Mouse (Mus musculus): ENCODE results near the gene Mtmr3.
"Not testable (repeated sequence)": the region's sequence is repeated elsewhere in the genome, so short reads cannot be mapped to it uniquely, and the experiment has no call there.

Mtmr3 gene

DNA sequence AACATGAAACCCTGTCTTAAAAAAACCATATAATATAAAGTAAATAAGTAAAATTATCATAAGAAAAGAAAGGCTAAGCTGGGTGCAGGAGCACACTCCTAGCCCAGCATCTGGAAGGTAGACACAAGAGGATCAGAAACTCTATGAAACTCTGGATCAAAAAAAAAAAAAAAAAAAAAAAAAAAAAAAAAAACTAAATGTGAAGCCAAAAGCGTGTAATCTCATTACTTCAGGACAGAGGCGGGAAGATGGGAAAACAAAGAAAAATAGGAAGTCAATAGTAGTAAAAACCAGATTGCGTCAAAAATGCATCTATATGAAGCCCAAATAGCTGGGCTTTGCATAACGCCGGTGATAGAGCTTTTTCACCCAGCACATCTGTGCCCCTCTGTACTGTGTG is 7.2 kb upstream of the Mtmr3 start:
- DNase-seq (ENCODE audit: low read depth, low spot score), result no peak

DNA sequence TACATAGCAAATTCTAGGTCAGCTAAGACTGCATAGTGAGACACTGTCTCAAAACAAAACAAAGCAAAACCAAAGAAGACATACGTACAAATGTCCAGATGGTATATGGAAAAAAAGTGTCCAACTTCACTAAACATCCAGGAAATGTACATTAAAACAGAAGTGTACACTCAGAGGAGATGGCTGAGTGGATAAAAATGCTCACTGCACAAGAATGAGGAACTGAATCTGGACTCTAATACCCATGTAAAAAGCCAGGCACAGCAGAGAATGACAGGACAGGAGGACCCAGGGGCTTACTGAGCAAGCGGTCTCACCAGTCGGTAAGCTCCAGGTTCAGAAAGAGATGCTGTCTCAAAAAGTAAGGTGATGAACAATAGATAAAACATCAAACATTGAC is 5.3 kb upstream of the Mtmr3 start:
- no peak for DNase-seq (ENCODE audit: low read depth, low spot score)

DNA sequence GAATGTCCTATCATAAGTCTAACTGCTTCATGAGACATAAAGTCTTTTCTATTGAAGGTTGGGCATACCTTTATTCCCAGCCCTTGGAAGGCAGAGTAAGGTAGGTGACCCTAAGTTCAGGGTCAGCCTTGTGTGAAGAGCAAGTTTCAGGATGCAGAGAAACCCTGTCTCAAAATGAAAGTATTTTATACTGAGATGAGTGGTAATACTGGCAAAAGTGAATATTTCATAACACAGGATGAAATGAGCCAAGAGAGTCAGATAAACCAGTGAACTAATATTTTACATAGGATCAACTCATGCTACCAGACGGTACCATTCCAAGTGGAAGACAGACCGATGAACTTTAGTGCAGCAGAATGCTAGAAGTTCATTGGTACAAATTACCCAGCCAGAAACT is 3.7 kb upstream of the Mtmr3 start:
- DNase-seq (ENCODE audit: low read depth, low spot score), result no peak

DNA sequence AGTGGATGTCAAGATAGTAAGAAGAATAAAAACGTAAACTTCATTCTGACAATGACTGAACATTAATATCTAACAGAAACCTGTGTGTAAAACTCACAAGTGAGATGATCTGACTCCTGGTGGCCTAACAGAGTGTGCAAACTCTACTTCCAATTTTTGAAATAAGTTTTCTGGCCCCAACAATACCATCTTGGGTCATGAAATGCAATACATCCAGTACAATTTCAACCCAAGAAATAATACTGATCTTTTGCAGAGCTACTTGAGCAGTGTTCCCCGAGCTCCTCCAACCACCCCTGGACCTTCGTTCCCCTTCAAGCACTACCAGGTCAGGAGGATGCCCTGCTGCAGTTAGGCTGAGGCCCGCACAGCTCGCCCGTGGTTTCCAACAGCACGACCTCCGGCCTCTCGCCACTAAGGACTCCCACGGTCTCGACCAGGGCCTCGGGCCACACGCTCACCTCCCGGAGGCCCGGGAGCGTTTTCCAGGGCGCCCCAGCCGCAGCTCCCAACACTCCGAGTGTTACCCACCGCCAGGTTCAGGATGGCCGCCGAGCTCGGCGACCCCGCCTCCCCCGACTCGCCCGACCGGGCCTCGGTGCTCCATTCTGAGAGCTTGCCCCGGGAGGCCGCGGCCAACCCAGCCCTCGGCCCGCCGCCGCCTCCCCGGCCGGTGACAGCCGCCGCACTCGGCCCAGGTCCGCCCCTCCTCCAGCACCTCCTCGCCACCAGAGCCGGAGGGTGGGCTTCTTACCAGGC is 635 bp downstream of the Mtmr3 start:
- DNase-seq (ENCODE audit: low read depth, low spot score), result peak; percentile 45

DNA sequence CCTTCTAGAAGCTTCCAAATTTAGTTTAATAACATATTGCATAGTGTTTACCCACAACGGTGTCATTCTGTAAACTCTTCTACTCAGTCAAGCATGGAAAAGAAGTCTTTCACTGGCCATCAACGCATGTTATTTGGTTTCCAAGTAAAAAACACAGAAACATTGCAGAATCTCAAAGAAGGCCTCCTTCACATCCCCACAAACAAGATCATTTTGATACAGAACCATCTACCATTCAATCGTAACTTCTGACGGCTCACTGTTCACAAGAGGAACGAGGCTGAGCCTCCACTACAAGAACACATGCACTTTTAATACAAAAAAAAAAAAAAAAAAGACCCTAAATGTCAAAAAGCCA is 1.2 kb downstream of the Mtmr3 start:
- peak; percentile 48 for DNase-seq (ENCODE audit: low read depth, low spot score)

DNA sequence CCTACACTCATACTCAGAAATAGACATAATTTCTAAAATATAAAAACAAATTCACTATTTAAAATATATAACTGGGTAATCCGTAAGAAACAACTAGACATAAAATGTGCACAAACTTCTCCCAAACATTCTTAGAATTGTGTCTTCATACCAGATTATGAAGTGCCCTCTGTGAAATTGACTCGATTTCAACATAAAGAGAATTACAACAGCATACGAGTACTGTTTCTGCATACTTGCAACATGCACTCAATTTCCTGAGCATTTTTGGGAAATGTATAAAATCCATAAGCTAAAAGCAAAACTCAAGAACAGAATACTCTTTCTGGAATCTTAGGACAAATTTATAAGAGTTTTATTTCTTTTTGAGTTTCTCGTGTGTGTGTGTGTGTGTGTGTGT is 2.9 kb downstream of the Mtmr3 start:
- no peak for DNase-seq (ENCODE audit: low read depth, low spot score)

DNA sequence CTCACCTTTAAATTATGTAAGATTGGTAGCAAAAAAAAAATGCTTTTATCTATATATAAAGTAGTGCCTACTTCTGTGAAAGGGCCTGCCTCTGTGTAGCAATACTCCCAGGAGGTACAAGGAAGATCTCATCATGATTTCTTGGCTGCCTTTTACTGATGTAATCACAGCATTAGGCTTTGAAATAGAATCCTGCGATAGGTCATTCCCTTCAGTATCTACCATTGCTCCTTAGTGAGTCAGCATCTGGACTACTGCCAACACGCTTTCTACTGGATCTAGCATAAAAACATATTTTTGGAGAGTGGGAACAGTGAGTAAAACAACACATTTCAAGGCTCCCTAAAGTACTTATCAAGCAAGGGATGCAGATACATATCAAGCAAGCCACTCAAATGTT is 16.0 kb downstream of the Mtmr3 start:
- DNase-seq (ENCODE audit: low read depth, low spot score), result peak; percentile 46

DNA sequence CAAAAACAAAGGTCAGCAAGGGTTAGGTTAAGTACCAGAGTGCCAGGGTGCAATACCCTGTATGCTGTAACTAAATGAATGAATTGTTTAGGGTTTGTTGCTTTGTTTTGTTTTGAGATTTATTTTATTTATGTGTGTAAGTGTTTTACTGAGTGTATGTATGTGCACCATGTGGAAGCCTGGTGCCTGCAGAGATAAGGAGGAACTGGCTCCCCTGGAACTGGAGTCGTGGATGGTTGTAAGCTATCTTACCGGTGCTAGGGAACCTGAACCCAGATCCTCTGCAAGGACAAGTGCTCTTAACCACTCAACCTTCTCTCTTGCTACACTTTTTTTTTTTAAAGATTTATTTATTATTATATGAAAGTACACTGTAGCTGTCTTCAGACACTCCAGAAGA is 17.6 kb downstream of the Mtmr3 start:
- DNase-seq (ENCODE audit: low read depth, low spot score), result peak; percentile 60

DNA sequence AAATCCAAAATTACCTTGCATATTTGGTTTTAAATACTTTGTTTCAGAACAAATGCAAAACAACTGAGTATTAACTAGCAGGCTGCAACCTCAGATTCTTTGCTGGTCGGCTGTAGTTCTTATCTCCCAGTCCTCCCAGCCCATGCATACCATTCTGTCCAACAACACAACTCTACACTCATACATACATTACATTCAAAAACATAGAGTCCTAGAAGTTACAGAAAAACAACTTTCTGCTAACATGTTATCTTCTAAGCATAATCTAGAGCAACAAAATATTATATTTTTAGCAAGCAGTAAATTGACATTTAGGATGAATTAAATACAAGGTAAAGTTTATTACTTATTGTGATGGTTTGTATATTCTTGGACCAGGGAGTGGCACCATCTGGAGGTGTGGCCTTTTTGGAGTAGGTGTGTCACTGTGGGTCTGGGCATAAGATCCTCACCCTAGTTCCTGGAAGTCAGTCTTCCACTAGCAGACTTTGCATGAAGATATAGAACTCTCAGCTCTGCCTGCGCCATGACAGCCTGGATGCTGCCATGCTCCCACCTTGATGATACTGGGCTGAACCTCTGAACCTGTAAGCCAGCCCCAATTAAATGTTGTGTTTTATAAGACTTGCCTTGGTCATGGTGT is 18.5 kb downstream of the Mtmr3 start:
- peak; percentile 72 for DNase-seq (ENCODE audit: low read depth, low spot score)

DNA sequence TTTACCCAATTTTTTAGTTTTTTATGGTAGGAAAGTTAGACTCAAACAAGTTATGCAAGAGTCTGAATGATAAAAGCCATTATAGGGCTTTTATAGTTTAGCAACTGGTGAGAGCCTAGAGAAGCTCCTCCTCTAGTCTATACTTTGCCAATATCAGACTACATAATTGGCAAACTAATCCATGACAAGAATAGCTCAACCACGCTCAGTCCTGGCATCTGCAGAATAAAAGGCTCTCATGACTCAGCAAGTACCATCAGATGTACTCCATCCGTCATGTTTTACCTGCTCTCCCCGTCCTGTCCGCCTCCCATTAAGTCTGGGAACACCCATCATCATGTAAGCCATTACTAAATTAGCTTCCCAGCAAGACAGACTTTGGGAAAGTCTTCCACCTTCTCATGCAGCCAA is 23.2 kb downstream of the Mtmr3 start:
- no peak for DNase-seq (ENCODE audit: low read depth, low spot score)

DNA sequence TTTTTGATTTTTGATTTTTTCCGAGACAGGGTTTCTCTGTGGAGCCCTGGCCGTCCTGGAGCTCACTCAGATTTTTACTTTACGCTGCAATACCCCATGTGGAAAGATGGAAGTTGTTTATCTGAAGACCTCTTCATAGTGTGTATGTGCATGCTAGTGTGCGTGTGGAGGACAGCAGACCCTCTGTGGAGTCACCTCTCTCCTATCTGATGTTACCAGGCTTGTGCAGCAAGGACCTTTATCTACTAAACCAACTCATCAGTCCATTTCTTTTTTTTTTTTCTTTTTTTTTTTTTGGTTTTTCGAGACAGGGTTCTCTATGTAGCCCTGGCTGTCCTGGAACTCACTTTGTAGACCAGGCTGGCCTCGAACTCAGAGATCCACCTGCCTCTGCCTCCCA is 28.3 kb downstream of the Mtmr3 start:
- DNase-seq (ENCODE audit: low read depth, low spot score), result no peak

DNA sequence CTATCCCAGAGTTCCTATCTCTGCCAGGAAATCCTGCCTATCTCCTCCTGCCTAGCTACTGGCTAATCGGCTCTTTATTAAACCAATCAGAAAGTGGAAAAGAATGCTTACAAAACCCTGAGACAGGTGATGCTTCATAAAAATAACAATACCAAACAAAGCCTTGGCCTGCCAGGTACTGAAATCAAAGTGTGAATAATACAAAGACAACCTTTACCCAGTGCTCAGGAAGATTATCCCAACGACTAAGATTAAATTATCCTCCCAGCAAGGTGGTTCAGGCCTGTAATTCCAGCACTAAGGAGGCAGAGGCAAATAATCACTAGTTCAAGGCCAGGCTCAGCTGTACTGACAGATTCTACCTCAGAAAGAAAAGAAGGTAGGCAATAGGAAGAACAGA is 29.1 kb downstream of the Mtmr3 start:
- DNase-seq (ENCODE audit: low read depth, low spot score), result no peak

DNA sequence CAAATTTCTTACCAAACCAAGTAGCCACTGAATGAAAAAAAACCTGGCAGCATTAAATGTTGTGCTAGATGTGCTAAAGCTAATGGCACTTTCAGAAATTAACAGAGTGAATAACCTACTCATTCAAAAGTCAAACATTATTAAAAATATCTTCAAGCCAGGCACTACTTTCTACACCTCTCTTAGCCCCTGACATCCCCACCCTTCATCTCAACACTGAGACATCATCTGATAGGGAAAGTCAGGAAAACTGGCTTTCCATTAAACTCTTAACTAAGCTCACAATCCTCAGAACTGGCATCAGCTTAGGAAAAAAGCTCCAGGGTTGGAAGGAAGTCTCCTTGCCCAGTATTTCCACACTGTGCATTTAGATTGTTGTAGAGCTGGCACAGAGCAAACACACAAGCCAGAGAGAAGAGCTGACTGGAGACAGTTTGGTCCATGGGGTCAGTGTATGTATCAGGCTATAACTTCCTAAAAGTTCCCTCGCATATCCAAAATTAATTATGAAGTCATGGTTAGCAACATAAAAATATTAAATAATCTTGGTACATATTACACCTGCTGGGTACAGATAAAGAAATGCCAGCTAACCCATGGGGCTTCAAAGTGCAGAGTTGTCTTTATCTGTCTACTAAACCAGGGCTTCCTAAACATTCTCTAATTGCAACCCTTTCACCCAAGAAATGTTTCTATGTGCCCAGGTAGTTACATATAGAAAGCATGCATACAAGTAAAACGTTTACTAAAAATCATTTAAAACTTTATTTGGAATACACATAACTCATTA is 41.2 kb downstream of the Mtmr3 start:
- peak; percentile 74 for DNase-seq (ENCODE audit: low read depth, low spot score)

DNA sequence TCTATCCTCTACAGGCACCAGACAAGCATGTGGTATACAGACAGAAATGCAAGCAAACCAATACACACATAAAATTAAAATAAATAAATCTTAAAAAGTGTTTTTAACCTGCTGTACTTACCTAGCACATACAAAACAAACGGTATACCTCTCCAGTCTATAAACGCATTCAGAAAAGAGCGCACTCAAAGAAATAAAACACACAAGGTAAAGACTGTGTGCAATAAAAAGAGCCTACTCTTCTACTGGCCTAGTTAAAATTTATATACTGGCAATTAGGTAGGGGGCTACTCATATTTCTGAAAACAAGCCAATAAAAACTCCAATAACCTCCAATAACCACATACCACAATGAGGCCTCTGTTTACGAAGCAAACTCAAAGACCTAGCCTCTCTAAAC is 47.1 kb downstream of the Mtmr3 start:
- DNase-seq (ENCODE audit: low read depth, low spot score), result no peak

DNA sequence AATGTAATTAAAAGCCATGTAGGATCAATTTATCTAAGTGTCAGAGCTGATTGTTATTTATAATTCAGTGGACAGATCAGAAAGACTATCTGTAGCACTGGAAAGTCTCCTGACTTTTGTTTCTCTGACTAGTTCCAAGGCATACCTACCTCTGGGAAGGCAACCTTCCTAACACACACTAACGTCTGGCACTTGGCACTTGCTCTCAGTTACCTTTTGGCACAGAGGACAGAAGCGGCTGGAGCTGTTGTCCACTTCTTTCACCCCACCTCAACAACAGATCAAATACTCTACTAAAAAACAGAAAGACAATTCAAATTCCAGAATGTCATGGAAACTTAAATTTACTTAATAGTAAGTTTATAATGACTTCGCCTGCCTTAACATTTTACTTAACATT is 48.7 kb downstream of the Mtmr3 start:
- DNase-seq (ENCODE audit: low read depth, low spot score), result no peak

DNA sequence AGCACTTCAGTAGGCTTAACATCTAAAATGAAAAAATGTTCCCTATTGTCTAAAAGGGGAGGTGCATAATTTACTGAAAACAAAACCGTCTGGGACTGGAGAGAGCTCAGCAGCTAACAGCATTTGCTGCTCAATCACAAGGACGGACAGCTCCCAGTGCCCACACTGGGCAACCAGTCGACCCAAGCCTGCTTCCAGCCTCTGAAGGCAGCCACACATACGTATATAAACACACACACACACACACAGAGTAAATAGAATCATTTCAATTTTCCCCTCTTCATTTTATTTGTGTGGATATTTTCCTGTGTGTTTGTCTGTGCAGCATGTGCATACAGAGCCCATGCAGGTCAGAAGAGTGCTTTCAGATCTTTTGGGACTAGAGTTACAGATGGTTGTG is 49.3 kb downstream of the Mtmr3 start:
- DNase-seq (ENCODE audit: low read depth, low spot score), result no peak

DNA sequence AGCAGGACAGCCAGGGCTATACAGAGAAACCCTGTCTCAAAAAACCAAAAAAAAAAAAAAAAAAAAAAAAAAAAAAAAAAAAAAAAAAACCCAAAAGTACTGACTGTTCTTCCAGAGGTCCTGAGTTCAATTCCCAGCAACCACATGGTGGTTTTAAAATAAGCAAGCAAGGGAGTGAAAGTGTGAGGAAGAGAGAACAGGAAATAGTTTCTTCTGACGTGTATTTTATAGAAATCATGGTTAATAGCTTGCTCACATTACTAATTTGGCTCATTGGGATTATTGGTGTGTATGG is 50.1 kb downstream of the Mtmr3 start:
- DNase-seq (ENCODE audit: low read depth, low spot score), result not testable (repeated sequence)

DNA sequence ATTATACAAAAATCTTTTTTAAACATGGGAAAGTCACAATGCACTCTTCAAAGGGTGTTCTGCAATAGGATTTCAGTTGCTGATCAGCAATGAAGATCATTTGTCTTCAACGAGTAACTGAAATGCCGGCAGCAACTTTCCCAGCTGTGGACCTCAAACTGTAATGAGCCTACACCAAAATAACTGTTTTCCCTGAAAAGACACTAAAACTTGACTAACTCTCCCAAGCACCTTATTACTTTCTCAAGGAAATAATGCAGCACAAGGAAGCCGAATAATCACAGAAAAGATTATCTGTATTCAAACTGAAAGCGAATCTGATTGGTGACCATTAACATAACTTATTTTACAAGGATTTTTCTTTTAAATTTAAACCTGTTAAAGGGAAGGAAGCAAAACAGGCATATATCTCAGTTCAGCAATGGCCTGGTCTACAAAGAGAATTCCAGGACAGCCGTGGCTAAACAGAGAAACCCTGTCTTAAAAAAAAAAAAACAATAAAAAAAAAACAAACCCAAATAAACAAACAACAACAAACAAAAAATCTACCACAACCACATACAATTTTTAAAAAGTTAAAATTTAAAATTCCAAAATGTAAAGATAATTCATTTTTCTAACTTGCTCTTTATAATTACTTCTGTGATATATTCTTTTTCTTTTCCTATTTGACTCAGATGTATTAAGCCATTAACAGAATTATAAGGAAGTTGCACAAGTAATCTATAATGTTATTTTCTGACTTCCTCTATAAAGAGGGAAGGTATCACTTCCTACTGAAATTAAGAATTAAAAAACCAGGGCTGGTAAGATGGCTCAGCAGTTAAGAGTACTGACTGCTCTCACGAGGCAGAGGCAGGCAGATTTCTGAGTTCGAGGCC is 50.7 kb downstream of the Mtmr3 start:
- no peak for DNase-seq (ENCODE audit: low read depth, low spot score)

DNA sequence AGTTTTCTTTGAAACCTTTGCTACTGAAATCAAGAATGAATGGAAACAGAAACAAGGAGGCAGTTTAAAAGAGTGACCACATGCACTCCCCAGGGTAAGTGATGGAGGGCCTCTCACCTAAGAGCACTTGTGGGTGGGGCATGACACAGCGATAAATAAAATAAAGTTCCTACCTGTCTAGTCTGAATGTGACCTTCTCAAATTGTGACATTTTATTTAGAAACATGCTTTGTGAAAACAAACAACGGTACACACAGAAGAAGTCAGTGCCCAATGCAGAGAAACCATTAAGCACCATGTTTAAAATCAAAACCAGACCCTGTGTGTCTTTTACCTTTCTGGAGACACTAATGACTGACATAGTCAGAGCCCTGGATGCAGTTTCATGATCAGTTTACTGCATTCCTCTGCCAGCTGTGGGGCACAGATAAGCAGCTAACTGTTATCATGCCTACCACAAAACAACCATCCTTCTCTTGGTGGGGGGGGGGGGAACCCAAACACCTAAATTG is 51.6 kb downstream of the Mtmr3 start:
- DNase-seq (ENCODE audit: low read depth, low spot score), result peak; percentile 87

DNA sequence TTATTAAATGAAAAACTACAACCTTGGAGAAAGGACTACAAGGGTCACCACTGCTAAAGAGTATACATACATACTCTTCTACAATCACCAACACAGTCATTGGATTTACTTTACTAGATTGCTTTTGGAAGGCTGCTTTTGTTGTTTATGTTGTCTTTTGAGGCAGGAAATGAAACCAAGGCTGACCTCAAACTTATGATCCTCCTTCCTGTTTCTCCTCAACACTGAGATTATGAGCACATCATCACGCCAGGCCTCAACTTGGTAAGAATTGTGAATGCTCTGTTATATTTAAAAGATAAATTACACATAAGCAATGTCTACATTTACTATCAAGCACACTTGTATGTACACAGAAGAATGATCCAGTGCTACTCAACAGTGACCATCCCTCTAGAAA is 58.0 kb downstream of the Mtmr3 start:
- DNase-seq (ENCODE audit: low read depth, low spot score), result no peak

DNA sequence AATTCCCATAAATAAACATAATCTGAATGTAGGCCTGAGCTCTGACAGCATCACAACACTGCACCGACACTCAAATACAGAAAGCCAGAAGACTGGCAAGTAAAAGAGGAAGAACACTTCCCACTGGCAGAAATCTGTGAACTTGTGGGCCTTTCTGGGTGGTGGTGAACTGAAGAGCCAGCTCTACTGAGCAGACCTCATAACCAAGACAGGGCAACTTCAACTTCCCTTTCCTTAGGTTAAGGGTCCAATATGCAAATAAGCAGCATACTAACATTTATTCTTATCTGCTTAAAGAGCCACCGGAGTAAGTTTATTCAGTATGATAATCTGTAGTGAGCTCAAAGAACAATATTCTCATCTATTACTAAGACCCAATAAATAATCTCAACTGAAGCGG is 67.5 kb downstream of the Mtmr3 start:
- DNase-seq (ENCODE audit: low read depth, low spot score), result no peak

DNA sequence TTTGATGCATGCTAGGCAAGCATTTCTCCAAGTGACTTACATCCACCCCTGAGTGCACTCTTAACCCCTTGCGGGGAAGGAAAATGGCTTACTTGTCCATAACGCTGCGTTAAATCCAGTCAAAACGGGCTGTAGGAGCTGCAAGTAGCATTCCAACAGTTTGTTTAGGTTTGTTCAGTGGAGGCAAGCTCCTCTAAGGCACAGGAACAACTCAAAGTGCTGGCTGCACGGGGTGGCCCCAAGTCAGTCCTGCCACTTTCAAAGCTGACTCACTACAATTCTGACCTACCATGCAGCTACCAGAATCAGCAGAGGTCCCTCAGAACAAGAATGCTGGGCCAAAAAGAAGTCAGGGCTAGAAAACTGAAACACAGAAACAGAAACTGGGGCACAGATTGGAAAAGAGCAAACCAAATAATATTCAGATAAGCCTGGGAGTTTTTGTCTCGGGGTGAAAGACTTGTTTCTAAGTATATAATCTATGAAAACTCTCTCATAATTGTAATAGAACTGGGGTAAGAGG is 72.5 kb downstream of the Mtmr3 start:
- DNase-seq (ENCODE audit: low read depth, low spot score), result no peak

All from c-Kit-negative CD71-positive TER-119-positive erythroid progenitor cells, embryonic 14.5 days (primary cell).